Mouse (Mus musculus): ENCODE measurements around the gene Runx2. TPM values are rescaled to one million over a fixed set of nuclear protein-coding genes. Genes with fewer than 3 reads are reported as not detected.

Gene Runx2
- polyA plus RNA-seq, 1 experiment from 2014 or later, result 0.25 TPM

DNA sequence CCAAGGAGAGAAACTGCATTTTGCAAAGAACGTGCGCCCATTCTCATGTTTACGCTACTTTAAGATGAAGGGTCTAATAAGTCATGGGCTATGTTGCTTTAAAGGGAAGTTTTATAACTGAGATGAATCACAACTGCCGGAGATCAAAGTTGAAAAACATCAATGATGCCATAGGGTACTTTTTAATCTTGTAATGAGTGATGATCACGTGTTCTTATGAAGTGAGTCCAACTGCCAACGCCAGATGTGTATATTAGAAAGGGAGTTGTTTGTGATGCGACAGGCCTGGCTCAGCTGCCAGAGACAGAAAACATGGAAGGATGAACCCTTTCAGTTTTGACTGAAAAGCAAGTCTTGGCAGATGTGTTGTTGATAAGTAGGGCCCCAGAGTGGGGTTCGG is 101.2 kb downstream of the Runx2 start:
- no peaks in the 10 kb centered on the region for H3K36me3 ChIP-seq (ENCODE audit: control insufficient read depth, insufficient read depth)
- H3K4me1 ChIP-seq (ENCODE audit: control insufficient read depth, insufficient read depth, low read length), result peaks cover 10% of the 10 kb centered on the region
- no peaks in the 10 kb centered on the region for H3K9me3 ChIP-seq (replicated peaks; ENCODE audit: control insufficient read depth, low read length)
- H3K27me3 ChIP-seq (ENCODE audit: control insufficient read depth, insufficient read depth, low read length), result no peaks in the 10 kb centered on the region
- H3K9ac ChIP-seq (ENCODE audit: low read length), result no peak overlapping the region
- H3K27ac ChIP-seq (ENCODE audit: low read length), result no peak overlapping the region
- no peak overlapping the region for H3K4me2 ChIP-seq (ENCODE audit: low read depth, low read length)
- ATAC-seq (replicated peaks; ENCODE audit: extremely low read depth, insufficient read depth, low FRiP score), result no peak
- WGBS, result 86% methylated on average over 8 of the region's 8 CpGs
- H3K4me3 ChIP-seq (ENCODE audit: low read length), result no peak overlapping the region

- H3K4me1 ChIP-seq (ENCODE audit: control insufficient read depth, insufficient read depth, low read length), result peaks cover 10% of the 10 kb centered on the region
- peak; percentile 85 for ATAC-seq (replicated peaks; ENCODE audit: extremely low read depth, insufficient read depth, low FRiP score)
- no peaks in the 10 kb centered on the region for H3K36me3 ChIP-seq (ENCODE audit: control insufficient read depth, insufficient read depth)
- peak overlapping the region; percentile 74 for H3K27ac ChIP-seq (ENCODE audit: low read length)
- no peaks in the 10 kb centered on the region for H3K27me3 ChIP-seq (ENCODE audit: control insufficient read depth, insufficient read depth, low read length)
- no peak overlapping the region for H3K9ac ChIP-seq (ENCODE audit: low read length)
- no peaks in the 10 kb centered on the region for H3K9me3 ChIP-seq (replicated peaks; ENCODE audit: control insufficient read depth, low read length)
- no peak overlapping the region for H3K4me3 ChIP-seq (ENCODE audit: low read length)
- no peak overlapping the region for H3K4me2 ChIP-seq (ENCODE audit: low read depth, low read length)
- WGBS, result 19% methylated on average over 11 of the region's 11 CpGs
Measured at GRCm38 (mm10) chr17:44709516-44710252, 104.9 kb downstream of the Runx2 start.

GRCm38 (mm10) chr17:44707956-44708355 is 106.6 kb downstream of the Runx2 start:
- Histone ChIP-seq H3K9ac (ENCODE audit: low read length) (no peak overlapping the region), H3K27ac (ENCODE audit: low read length) (no peak overlapping the region), H3K27me3 (ENCODE audit: control insufficient read depth, insufficient read depth, low read length) (no peaks in the 10 kb centered on the region), H3K4me2 (ENCODE audit: low read depth, low read length) (no peak overlapping the region), H3K4me3 (ENCODE audit: low read length) (no peak overlapping the region), H3K36me3 (ENCODE audit: control insufficient read depth, insufficient read depth) (no peaks in the 10 kb centered on the region), H3K9me3 (replicated peaks; ENCODE audit: control insufficient read depth, low read length) (no peaks in the 10 kb centered on the region), H3K4me1 (ENCODE audit: control insufficient read depth, insufficient read depth, low read length) (peaks cover 10% of the 10 kb centered on the region)
- 90% methylated on average over 3 of the region's 3 CpGs for WGBS
- ATAC-seq (replicated peaks; ENCODE audit: extremely low read depth, insufficient read depth, low FRiP score), result no peak

DNA sequence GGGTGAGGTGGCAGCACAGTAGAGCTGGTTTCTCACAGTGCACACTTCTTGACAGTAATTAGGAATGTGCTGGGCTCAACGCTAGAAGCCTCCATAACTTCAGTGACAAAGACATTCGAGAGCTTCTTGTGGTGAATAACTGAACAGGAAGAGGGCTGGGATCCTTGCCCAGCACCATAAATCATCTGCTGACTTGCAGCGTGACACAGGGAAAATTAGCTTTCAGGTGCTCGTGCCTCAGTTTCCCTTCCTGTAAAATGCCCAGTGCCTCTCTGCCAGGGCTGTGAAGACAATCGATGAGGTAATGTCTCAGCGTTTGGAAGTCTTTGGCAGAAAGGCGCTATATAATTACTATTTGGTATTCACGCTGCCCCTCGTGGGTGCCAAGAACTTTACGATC is 108.1 kb downstream of the Runx2 start:
- no peak overlapping the region for H3K4me2 ChIP-seq (ENCODE audit: low read depth, low read length)
- 78% methylated on average over 10 of the region's 10 CpGs for WGBS
- no peaks in the 10 kb centered on the region for H3K27me3 ChIP-seq (ENCODE audit: control insufficient read depth, insufficient read depth, low read length)
- H3K9me3 ChIP-seq (replicated peaks; ENCODE audit: control insufficient read depth, low read length), result no peaks in the 10 kb centered on the region
- peaks cover 10% of the 10 kb centered on the region for H3K4me1 ChIP-seq (ENCODE audit: control insufficient read depth, insufficient read depth, low read length)
- no peak overlapping the region for H3K9ac ChIP-seq (ENCODE audit: low read length)
- no peak overlapping the region for H3K4me3 ChIP-seq (ENCODE audit: low read length)
- H3K27ac ChIP-seq (ENCODE audit: low read length), result no peak overlapping the region
- H3K36me3 ChIP-seq (ENCODE audit: control insufficient read depth, insufficient read depth), result no peaks in the 10 kb centered on the region
- ATAC-seq (replicated peaks; ENCODE audit: extremely low read depth, insufficient read depth, low FRiP score), result no peak

DNA sequence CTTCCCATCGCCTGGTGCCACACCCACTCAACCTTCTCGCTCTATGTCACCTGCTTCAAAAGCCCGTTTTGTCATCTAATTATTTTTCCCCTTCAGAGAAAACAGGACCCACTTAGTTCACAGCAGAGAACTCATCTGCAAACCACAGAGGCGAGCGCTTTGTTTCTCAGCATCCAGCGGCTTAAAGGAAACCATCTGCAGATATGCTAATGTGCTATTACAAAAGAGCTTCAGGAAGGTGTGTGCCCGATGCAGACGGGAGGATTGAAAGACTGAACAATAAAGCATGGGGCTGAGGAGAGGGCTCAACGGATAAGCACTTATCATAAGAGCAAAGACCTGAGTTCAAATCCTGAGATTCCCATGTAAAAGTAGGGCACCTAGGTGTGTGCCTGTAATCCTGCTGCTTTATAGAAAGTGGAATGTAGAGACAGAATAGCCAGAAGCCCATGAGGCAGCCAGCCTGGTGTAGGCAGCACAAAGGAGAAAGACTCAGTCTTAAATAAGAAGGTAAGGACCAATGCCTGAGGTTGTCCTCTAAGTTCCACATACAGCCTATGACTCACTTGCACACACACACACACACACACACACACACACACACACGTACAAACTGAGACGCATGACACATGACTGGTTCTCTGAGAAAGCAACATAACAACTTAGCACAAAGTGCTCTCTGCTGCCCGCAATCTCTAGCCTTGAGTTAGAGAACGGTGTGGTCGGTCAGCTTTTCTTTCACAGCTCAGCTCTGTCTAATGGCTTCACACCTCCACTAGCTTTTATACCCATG is 111.9 kb downstream of the Runx2 start:
- no peak overlapping the region for H3K9ac ChIP-seq (ENCODE audit: low read length)
- H3K4me2 ChIP-seq (ENCODE audit: low read depth, low read length), result no peak overlapping the region
- H3K9me3 ChIP-seq (replicated peaks; ENCODE audit: control insufficient read depth, low read length), result no peaks in the 10 kb centered on the region
- no peaks in the 10 kb centered on the region for H3K4me1 ChIP-seq (ENCODE audit: control insufficient read depth, insufficient read depth, low read length)
- no peak overlapping the region for H3K27ac ChIP-seq (ENCODE audit: low read length)
- no peaks in the 10 kb centered on the region for H3K27me3 ChIP-seq (ENCODE audit: control insufficient read depth, insufficient read depth, low read length)
- H3K36me3 ChIP-seq (ENCODE audit: control insufficient read depth, insufficient read depth), result no peaks in the 10 kb centered on the region
- WGBS, result 71% methylated on average over 14 of the region's 14 CpGs
- ATAC-seq (replicated peaks; ENCODE audit: extremely low read depth, insufficient read depth, low FRiP score), result no peak
- H3K4me3 ChIP-seq (ENCODE audit: low read length), result no peak overlapping the region

- H3K9me3 ChIP-seq (replicated peaks; ENCODE audit: control insufficient read depth, low read length), result no peaks in the 10 kb centered on the region
- no peaks in the 10 kb centered on the region for H3K27me3 ChIP-seq (ENCODE audit: control insufficient read depth, insufficient read depth, low read length)
- H3K27ac ChIP-seq (ENCODE audit: low read length), result no peak overlapping the region
- no peak overlapping the region for H3K4me3 ChIP-seq (ENCODE audit: low read length)
- 91% methylated on average over 4 of the region's 4 CpGs for WGBS
- no peaks in the 10 kb centered on the region for H3K36me3 ChIP-seq (ENCODE audit: control insufficient read depth, insufficient read depth)
- no peak overlapping the region for H3K4me2 ChIP-seq (ENCODE audit: low read depth, low read length)
- ATAC-seq (replicated peaks; ENCODE audit: extremely low read depth, insufficient read depth, low FRiP score), result no peak
- no peaks in the 10 kb centered on the region for H3K4me1 ChIP-seq (ENCODE audit: control insufficient read depth, insufficient read depth, low read length)
- H3K9ac ChIP-seq (ENCODE audit: low read length), result no peak overlapping the region
Measured at GRCm38 (mm10) chr17:44701531-44701930, 113.1 kb downstream of the Runx2 start.

DNA sequence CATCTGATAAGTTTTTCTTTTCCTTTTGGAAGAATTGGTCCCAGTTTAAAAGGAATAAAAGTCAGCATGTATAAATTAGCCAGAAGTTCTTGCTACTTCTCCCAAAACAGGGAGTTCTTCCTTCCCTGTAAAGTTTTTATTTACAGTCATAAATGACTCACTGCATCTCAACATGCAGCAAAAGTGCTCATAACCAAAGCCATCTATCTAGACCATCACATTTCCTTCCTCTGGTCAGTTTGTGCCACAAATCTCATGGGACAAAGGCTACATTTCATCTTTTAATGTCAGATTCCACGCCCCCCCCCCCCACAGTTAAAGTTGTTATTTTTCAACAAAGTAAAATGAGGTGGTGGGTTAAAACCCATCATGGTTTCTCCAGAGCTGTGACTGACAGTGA is 114.3 kb downstream of the Runx2 start:
- Histone ChIP-seq H3K9me3 (replicated peaks; ENCODE audit: control insufficient read depth, low read length) (no peaks in the 10 kb centered on the region), H3K4me2 (ENCODE audit: low read depth, low read length) (no peak overlapping the region), H3K4me1 (ENCODE audit: control insufficient read depth, insufficient read depth, low read length) (no peaks in the 10 kb centered on the region), H3K9ac (ENCODE audit: low read length) (no peak overlapping the region), H3K27ac (ENCODE audit: low read length) (no peak overlapping the region), H3K27me3 (ENCODE audit: control insufficient read depth, insufficient read depth, low read length) (no peaks in the 10 kb centered on the region), H3K36me3 (ENCODE audit: control insufficient read depth, insufficient read depth) (no peaks in the 10 kb centered on the region), H3K4me3 (ENCODE audit: low read length) (no peak overlapping the region)
- WGBS, result 73% methylated on average over 1 of the region's 1 CpGs
- ATAC-seq (replicated peaks; ENCODE audit: extremely low read depth, insufficient read depth, low FRiP score), result no peak

- Histone ChIP-seq H3K36me3 (ENCODE audit: control insufficient read depth, insufficient read depth) (no peaks in the 10 kb centered on the region), H3K9ac (ENCODE audit: low read length) (no peak overlapping the region), H3K4me2 (ENCODE audit: low read depth, low read length) (no peak overlapping the region), H3K27ac (ENCODE audit: low read length) (no peak overlapping the region), H3K27me3 (ENCODE audit: control insufficient read depth, insufficient read depth, low read length) (no peaks in the 10 kb centered on the region), H3K9me3 (replicated peaks; ENCODE audit: control insufficient read depth, low read length) (no peaks in the 10 kb centered on the region), H3K4me1 (ENCODE audit: control insufficient read depth, insufficient read depth, low read length) (no peaks in the 10 kb centered on the region), H3K4me3 (ENCODE audit: low read length) (no peak overlapping the region)
- no peak for ATAC-seq (replicated peaks; ENCODE audit: extremely low read depth, insufficient read depth, low FRiP score)
- WGBS, result 83% methylated on average over 10 of the region's 10 CpGs
Measured at GRCm38 (mm10) chr17:44697053-44697452, 117.5 kb downstream of the Runx2 start.

- Histone ChIP-seq H3K4me1 (ENCODE audit: control insufficient read depth, insufficient read depth, low read length) (no peaks in the 10 kb centered on the region), H3K9me3 (replicated peaks; ENCODE audit: control insufficient read depth, low read length) (no peaks in the 10 kb centered on the region), H3K4me3 (ENCODE audit: low read length) (no peak overlapping the region), H3K36me3 (ENCODE audit: control insufficient read depth, insufficient read depth) (no peaks in the 10 kb centered on the region), H3K4me2 (ENCODE audit: low read depth, low read length) (no peak overlapping the region), H3K27me3 (ENCODE audit: control insufficient read depth, insufficient read depth, low read length) (no peaks in the 10 kb centered on the region), H3K27ac (ENCODE audit: low read length) (no peak overlapping the region), H3K9ac (ENCODE audit: low read length) (no peak overlapping the region)
- ATAC-seq (replicated peaks; ENCODE audit: extremely low read depth, insufficient read depth, low FRiP score), result no peak
- 68% methylated on average over 6 of the region's 7 CpGs for WGBS
Measured at GRCm38 (mm10) chr17:44693552-44693951, 121.0 kb downstream of the Runx2 start.
